Mouse (Mus musculus): ENCODE data around the gene Grm6. TPM values are rescaled to one million over a fixed set of nuclear protein-coding genes. Genes with fewer than 3 reads are reported as not detected.

The Grm6 gene
- polyA plus RNA-seq (2014; fragmentation: Nextera tagmentation; extraction: Ambion mirVana), result not detected in 2 replicates

- peaks cover 54% of the 10 kb centered on the region for H3K27me3 ChIP-seq (ENCODE audit: control insufficient read depth, insufficient read depth, low read length)
Measured at GRCm38 (mm10) chr11:50850177-50850735, at the start of gene Grm6. Grm6 (plus strand) TSS chr11:50850685.

GRCm38 (mm10) chr11:50814233-50814632, 36.3 kb upstream of the Grm6 start:
- ATAC-seq (ENCODE audit: low FRiP score) (no peak), DNase-seq (ENCODE audit: low spot score) (no peak)
- Histone ChIP-seq H3K4me1 (replicated peaks; ENCODE audit: control insufficient read depth, insufficient read depth, low read length) (no peaks in the 10 kb centered on the region), H3K4me2 (replicated peaks) (no peak overlapping the region), H3K4me3 (replicated peaks; ENCODE audit: low read length) (no peak overlapping the region), H3K36me3 (replicated peaks; ENCODE audit: control insufficient read depth, insufficient read depth) (peaks cover 98% of the 10 kb centered on the region), H3K27ac (no peak overlapping the region), H3K9me3 (ENCODE audit: control insufficient read depth, low read length) (peaks cover 79% of the 10 kb centered on the region), H3K9ac (no peak overlapping the region), H3K27me3 (ENCODE audit: control insufficient read depth, insufficient read depth, low read length) (no peaks in the 10 kb centered on the region)
- WGBS, result 96% methylated on average over 4 of the region's 4 CpGs

More at GRCm38 (mm10) chr11:50850177-50850735, at the start of gene Grm6:
- peak within 1 kb of the TSS; percentile 54 for H3K9ac ChIP-seq
- peak within 1 kb of the TSS; percentile 95 for H3K4me2 ChIP-seq (replicated peaks)
- H3K27ac ChIP-seq, result no peak within 1 kb of the TSS
- H3K9me3 ChIP-seq (ENCODE audit: control insufficient read depth, low read length), result no peaks in the 10 kb centered on the region
- ATAC-seq (ENCODE audit: low FRiP score), result no peak
- H3K4me3 ChIP-seq (replicated peaks; ENCODE audit: low read length), result peak within 1 kb of the TSS; percentile 48
- DNase-seq (ENCODE audit: low spot score), result no peak
- peaks cover 7% of the 10 kb centered on the region; the same call in 1 of the 2 replicates for H3K4me1 ChIP-seq (replicated peaks; ENCODE audit: control insufficient read depth, insufficient read depth, low read length)
- H3K36me3 ChIP-seq (replicated peaks; ENCODE audit: control insufficient read depth, insufficient read depth), result no peaks in the 10 kb centered on the region
- 3% methylated on average over 11 of the region's 11 CpGs for WGBS

GRCm38 (mm10) chr11:50826214-50826613, 24.3 kb upstream of the Grm6 start:
- Histone ChIP-seq H3K4me1 (replicated peaks; ENCODE audit: control insufficient read depth, insufficient read depth, low read length) (peaks cover 9% of the 10 kb centered on the region), H3K9ac (peak overlapping the region; percentile 73), H3K36me3 (replicated peaks; ENCODE audit: control insufficient read depth, insufficient read depth) (peaks cover 46% of the 10 kb centered on the region), H3K4me2 (replicated peaks) (peak overlapping the region; percentile 64), H3K27me3 (ENCODE audit: control insufficient read depth, insufficient read depth, low read length) (no peaks in the 10 kb centered on the region), H3K4me3 (replicated peaks; ENCODE audit: low read length) (peak overlapping the region; percentile 57), H3K27ac (no peak overlapping the region), H3K9me3 (ENCODE audit: control insufficient read depth, low read length) (no peaks in the 10 kb centered on the region)
- WGBS, result 67% methylated on average over 2 of the region's 2 CpGs
- ATAC-seq (ENCODE audit: low FRiP score) (no peak), DNase-seq (ENCODE audit: low spot score) (no peak)

GRCm38 (mm10) chr11:50827010-50827953, 23.2 kb upstream of the Grm6 start, which contains the start of gene Zfp354c:
Zfp354c (minus strand) TSS chr11:50827724.
- WGBS, result 2% methylated on average over 45 of the region's 45 CpGs
- Histone ChIP-seq H3K4me1 (replicated peaks; ENCODE audit: control insufficient read depth, insufficient read depth, low read length) (peaks cover 9% of the 10 kb centered on the region), H3K27me3 (ENCODE audit: control insufficient read depth, insufficient read depth, low read length) (no peaks in the 10 kb centered on the region), H3K4me3 (replicated peaks; ENCODE audit: low read length) (peak within 1 kb of the TSS; percentile 57), H3K9me3 (ENCODE audit: control insufficient read depth, low read length) (0 out of 2 replicates have a peak, but pooled peaks cover 2% of the 10 kb centered on the region), H3K4me2 (replicated peaks) (peak within 1 kb of the TSS; percentile 64), H3K27ac (peak within 1 kb of the TSS; percentile 69), H3K36me3 (replicated peaks; ENCODE audit: control insufficient read depth, insufficient read depth) (peaks cover 37% of the 10 kb centered on the region), H3K9ac (peak within 1 kb of the TSS; percentile 73)
- ATAC-seq (ENCODE audit: low FRiP score), result peak; percentile 98
- DNase-seq (ENCODE audit: low spot score), result peak; percentile 85

GRCm38 (mm10) chr11:50835727-50836126, 14.8 kb upstream of the Grm6 start:
- Histone ChIP-seq H3K4me1 (replicated peaks; ENCODE audit: control insufficient read depth, insufficient read depth, low read length) (peaks cover 3% of the 10 kb centered on the region; the same call in 1 of the 2 replicates), H3K27me3 (ENCODE audit: control insufficient read depth, insufficient read depth, low read length) (no peaks in the 10 kb centered on the region), H3K4me2 (replicated peaks) (no peak overlapping the region), H3K27ac (no peak overlapping the region), H3K9ac (no peak overlapping the region), H3K9me3 (ENCODE audit: control insufficient read depth, low read length) (0 out of 2 replicates have a peak, but pooled peaks cover 16% of the 10 kb centered on the region), H3K4me3 (replicated peaks; ENCODE audit: low read length) (no peak overlapping the region), H3K36me3 (replicated peaks; ENCODE audit: control insufficient read depth, insufficient read depth) (0 out of 2 replicates have a peak, but pooled peaks cover 10% of the 10 kb centered on the region)
- no peak for ATAC-seq (ENCODE audit: low FRiP score)
- no peak for DNase-seq (ENCODE audit: low spot score)
- 90% methylated on average over 4 of the region's 4 CpGs for WGBS

GRCm38 (mm10) chr11:50841023-50841735, 9.3 kb upstream of the Grm6 start, which contains the start of gene Zfp879:
Zfp879 (minus strand) TSS chr11:50841552.
- 22% methylated on average over 22 of the region's 22 CpGs for WGBS
- Histone ChIP-seq H3K4me1 (replicated peaks; ENCODE audit: control insufficient read depth, insufficient read depth, low read length) (peaks cover 7% of the 10 kb centered on the region), H3K27me3 (ENCODE audit: control insufficient read depth, insufficient read depth, low read length) (no peaks in the 10 kb centered on the region), H3K4me2 (replicated peaks) (peak within 1 kb of the TSS; percentile 74), H3K9ac (peak within 1 kb of the TSS; percentile 74), H3K36me3 (replicated peaks; ENCODE audit: control insufficient read depth, insufficient read depth) (no peaks in the 10 kb centered on the region), H3K4me3 (replicated peaks; ENCODE audit: low read length) (peak within 1 kb of the TSS; percentile 40), H3K27ac (peak within 1 kb of the TSS; percentile 78), H3K9me3 (ENCODE audit: control insufficient read depth, low read length) (no peaks in the 10 kb centered on the region)
- DNase-seq (ENCODE audit: low spot score), result peak; percentile 96
- peak; percentile 97 for ATAC-seq (ENCODE audit: low FRiP score)

GRCm38 (mm10) chr11:50845951-50846350, 4.5 kb upstream of the Grm6 start:
- H3K4me2 ChIP-seq (replicated peaks), result no peak overlapping the region
- no peaks in the 10 kb centered on the region for H3K9me3 ChIP-seq (ENCODE audit: control insufficient read depth, low read length)
- H3K9ac ChIP-seq, result no peak overlapping the region
- no peak for DNase-seq (ENCODE audit: low spot score)
- H3K4me1 ChIP-seq (replicated peaks; ENCODE audit: control insufficient read depth, insufficient read depth, low read length), result peaks cover 2% of the 10 kb centered on the region
- no peak overlapping the region for H3K27ac ChIP-seq
- WGBS, result 91% methylated on average over 3 of the region's 3 CpGs
- H3K27me3 ChIP-seq (ENCODE audit: control insufficient read depth, insufficient read depth, low read length), result peaks cover 30% of the 10 kb centered on the region
- no peak overlapping the region for H3K4me3 ChIP-seq (replicated peaks; ENCODE audit: low read length)
- ATAC-seq (ENCODE audit: low FRiP score), result no peak
- no peaks in the 10 kb centered on the region for H3K36me3 ChIP-seq (replicated peaks; ENCODE audit: control insufficient read depth, insufficient read depth)

- H3K4me1 ChIP-seq (replicated peaks; ENCODE audit: control insufficient read depth, insufficient read depth, low read length), result peaks cover 7% of the 10 kb centered on the region; the same call in 1 of the 2 replicates
- no peak overlapping the region for H3K9ac ChIP-seq
- H3K4me3 ChIP-seq (replicated peaks; ENCODE audit: low read length), result no peak overlapping the region
- no peak overlapping the region for H3K27ac ChIP-seq
- no peak overlapping the region for H3K4me2 ChIP-seq (replicated peaks)
- ATAC-seq (ENCODE audit: low FRiP score), result no peak
- H3K9me3 ChIP-seq (ENCODE audit: control insufficient read depth, low read length), result no peaks in the 10 kb centered on the region
- no peak for DNase-seq (ENCODE audit: low spot score)
- peaks cover 40% of the 10 kb centered on the region for H3K27me3 ChIP-seq (ENCODE audit: control insufficient read depth, insufficient read depth, low read length)
- WGBS, result 64% methylated on average over 5 of the region's 5 CpGs
- no peaks in the 10 kb centered on the region for H3K36me3 ChIP-seq (replicated peaks; ENCODE audit: control insufficient read depth, insufficient read depth)
Measured at GRCm38 (mm10) chr11:50847047-50847446, 3.4 kb upstream of the Grm6 start.

Measured in hindbrain, embryonic 14.5 days (tissue).